Mouse (Mus musculus): Measurements from ENCODE around the gene Pdcd6ip. TPM values are rescaled to one million over a fixed set of nuclear protein-coding genes. Genes with fewer than 3 reads are reported as not detected.

Gene Pdcd6ip
- polyA plus RNA-seq, 1 experiment from 2014 or later: 54.3 TPM

Other genes with a start within 250 kb of the Pdcd6ip start
- gene Clasp2, start 33.2 kb upstream of the Pdcd6ip start, polyA plus RNA-seq (2016; fragmentation: Nextera tagmentation; extraction: Ambion mirVana): 81.3 and 84.0 TPM in 2 replicates
- gene Ubp1, start 222.7 kb upstream of the Pdcd6ip start, polyA plus RNA-seq (2016; fragmentation: Nextera tagmentation; extraction: Ambion mirVana): 46.7 and 47.6 TPM in 2 replicates

Measured in forebrain, embryonic 12.5 days (tissue).